Mouse (Mus musculus) cortical plate, adult 2 months (tissue): ENCODE results near the gene Adcy1.

Source experiments
- CTCF ChIP-seq: fragments of 200-500 bp; IDR thresholded peaks from 2 replicates; pipeline ENCODE4 v1.5.1; 2011; ENCODE audit warnings: mild to moderate bottlenecking, control low read depth, low read length; ENCODE audit not compliant: insufficient read depth; ENCODE audit errors: extremely low read depth
- POLR2A ChIP-seq: fragments of 200-500 bp; IDR thresholded peaks from 2 replicates; pipeline ENCODE4 v1.6.1; 2011; ENCODE audit warnings: mild to moderate bottlenecking, low read length, control low read depth; ENCODE audit not compliant: insufficient read depth; ENCODE audit errors: extremely low read depth

DNA sequence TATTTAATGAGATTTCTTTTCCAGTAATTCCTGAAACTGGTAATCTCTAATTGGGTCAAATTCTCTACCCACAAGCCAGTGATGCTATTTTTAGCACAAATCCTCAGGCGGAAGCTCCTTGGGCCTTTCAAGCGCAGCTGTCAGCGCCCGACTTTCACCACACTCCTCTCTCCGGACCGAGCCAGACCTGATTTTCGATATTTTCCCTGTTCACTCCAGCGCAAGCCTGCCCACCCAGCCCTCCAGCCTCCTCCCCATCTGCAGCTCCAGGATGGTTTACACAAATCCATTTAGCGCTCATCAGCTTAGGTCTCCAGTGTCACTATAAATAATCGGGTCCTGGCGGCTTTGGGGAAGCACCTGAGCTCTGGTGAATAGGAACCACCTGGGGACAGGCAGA, 7.2 kb upstream of the Adcy1 start:
- no peak for TF ChIP-seq CTCF
- no peak for TF ChIP-seq POLR2A
